Mouse (Mus musculus): ENCODE results near the gene Apof. TPM values are rescaled to one million over a fixed set of nuclear protein-coding genes. Genes with fewer than 3 reads are reported as not detected.

The Apof gene
- total and polyA plus RNA-seq, 3 experiments: 0.66 to 1.3 (median 0.99) TPM

GRCm38 (mm10) chr10:128262300-128262699 lies 6.2 kb upstream of the Apof start:
- H3K36me3 ChIP-seq (replicated peaks in 1 of 2; ENCODE audit: control insufficient read depth in 1 of 2, insufficient read depth in 1 of 2, low read length in 1 of 2): no peaks in the 10 kb centered on the region
- no peak for DNase-seq (ENCODE audit: extremely low read depth)
- in situ Hi-C loops (cut with MboI; ENCODE audit: low pct_ligation_motif_present, low pct_unique_long_range_greater_than_20kb, low sequenced_read_pairs): no loop called here
- H3K9ac ChIP-seq (ENCODE audit: insufficient read depth, low read depth): no peak overlapping the region
- peaks cover 23 to 66% of the 10 kb centered on the region in 2 experiments for H3K4me1 ChIP-seq (ENCODE audit: control insufficient read depth in 1 of 2, insufficient read depth in 2 of 2)
- no peaks in the 10 kb centered on the region for H3K27me3 ChIP-seq (replicated peaks)
- dilution Hi-C loops (cut with MboI; ENCODE audit: extremely low pct_ligation_motif_present, extremely low pct_unique_long_range_greater_than_20kb, low sequenced_read_pairs): no loop called here
- H3K9me3 ChIP-seq (replicated peaks; ENCODE audit: low read length): no peaks in the 10 kb centered on the region
- H3K4me2 ChIP-seq (ENCODE audit: insufficient read depth, low read depth, poor library complexity, severe bottlenecking): no peak overlapping the region
- H3K27ac ChIP-seq (ENCODE audit: insufficient read depth, low read depth): no peak overlapping the region
- no peak overlapping the region for H3K4me3 ChIP-seq (replicated peaks in 1 of 3; ENCODE audit: low read depth in 2 of 3, low read length in 2 of 3, poor library complexity in 1 of 3)
- H3K79me2 ChIP-seq (replicated peaks; ENCODE audit: control insufficient read depth, extremely low read depth, insufficient read depth, poor library complexity, severe bottlenecking): no peaks in the 10 kb centered on the region
- TF ChIP-seq ELF1 (IDR thresholded peaks at IDR 0.05; ENCODE audit: low read depth, low read length) (no peak), SIN3A (IDR thresholded peaks at IDR 0.05; ENCODE audit: low read length) (no peak), JUN (IDR thresholded peaks at IDR 0.05; ENCODE audit: insufficient read depth, low read depth, low read length) (no peak), GABPA (IDR thresholded peaks at IDR 0.05; ENCODE audit: insufficient replicate concordance, low read depth, low read length) (no peak), TCF12 (IDR thresholded peaks at IDR 0.05; ENCODE audit: low read depth, low read length) (no peak), IRF4 (IDR thresholded peaks at IDR 0.05; ENCODE audit: low read depth, low read length) (no peak), CHD1 (IDR thresholded peaks at IDR 0.05; ENCODE audit: low read depth, low read length) (no peak), JUND (conservative IDR thresholded peaks at IDR 0.05; ENCODE audit: low read depth, low read length) (no peak), MXI1 (IDR thresholded peaks at IDR 0.05; ENCODE audit: low read depth, low read length) (no peak), BHLHE40 (IDR thresholded peaks at IDR 0.05; ENCODE audit: low read depth, low read length) (no peak), NRF1 (IDR thresholded peaks at IDR 0.05; ENCODE audit: low read depth, low read length) (no peak), RCOR1 (conservative IDR thresholded peaks at IDR 0.05; ENCODE audit: low read depth, low read length) (no peak), ZNF384 (IDR thresholded peaks at IDR 0.05; ENCODE audit: low read depth, low read length) (no peak), MAZ (IDR thresholded peaks at IDR 0.05; ENCODE audit: low read depth, low read length) (no peak), ETS1 (conservative IDR thresholded peaks at IDR 0.05; ENCODE audit: low read depth, low read length) (no peak)

DNA sequence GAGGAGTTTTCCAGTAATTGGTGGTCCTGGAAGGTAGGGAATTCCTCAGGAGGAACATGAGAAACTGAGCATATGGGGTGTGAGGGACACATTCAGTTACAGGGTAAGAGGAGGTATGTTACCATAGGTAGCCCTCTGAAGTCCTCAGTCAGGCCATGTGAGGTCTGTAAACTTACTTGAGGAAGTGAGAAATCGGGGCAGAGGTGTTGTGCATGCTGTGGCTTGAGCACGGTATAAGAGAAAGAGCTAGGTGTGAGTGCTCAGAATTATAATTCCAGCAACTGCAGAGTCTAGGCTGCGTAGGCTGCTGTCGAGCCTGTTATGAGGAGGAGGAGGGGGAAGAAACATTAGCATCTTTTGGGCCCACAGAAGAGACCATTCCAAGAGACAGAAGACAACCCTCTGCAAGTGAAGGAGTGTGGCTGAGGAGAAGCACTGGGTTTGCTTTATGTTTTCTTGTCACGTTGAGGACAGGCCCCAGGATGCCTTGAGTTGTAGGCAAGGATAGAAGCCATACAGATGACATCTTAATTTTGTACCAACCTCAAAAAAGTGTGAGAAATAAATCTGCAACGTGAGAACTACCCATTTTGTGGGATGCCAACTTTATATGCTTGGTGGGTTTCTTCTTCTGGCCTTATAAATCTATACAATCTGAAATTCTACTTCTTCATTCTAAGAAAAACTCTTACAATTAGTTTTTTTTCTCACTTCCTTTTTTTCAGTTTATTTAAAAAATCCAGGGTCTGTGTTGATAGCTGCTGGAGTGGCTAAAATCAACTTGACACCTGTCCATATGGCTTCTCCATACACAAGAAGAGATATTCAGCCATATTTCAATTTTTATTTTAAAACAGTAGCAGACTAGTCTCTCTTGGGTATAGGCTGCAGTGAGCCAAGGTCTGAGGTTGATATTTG lies 4.8 kb upstream of the Apof start:
- Histone ChIP-seq H3K36me3 (replicated peaks in 1 of 2; ENCODE audit: control insufficient read depth in 1 of 2, insufficient read depth in 1 of 2, low read length in 1 of 2) (no peaks in the 10 kb centered on the region), H3K27ac (ENCODE audit: insufficient read depth, low read depth) (peak overlapping the region; percentile 86), H3K79me2 (replicated peaks; ENCODE audit: control insufficient read depth, extremely low read depth, insufficient read depth, poor library complexity, severe bottlenecking) (no peaks in the 10 kb centered on the region), H3K9ac (ENCODE audit: insufficient read depth, low read depth) (peak overlapping the region; percentile 40), H3K9me3 (replicated peaks; ENCODE audit: low read length) (no peaks in the 10 kb centered on the region), H3K4me1 (ENCODE audit: control insufficient read depth in 1 of 2, insufficient read depth in 2 of 2) (peaks cover 20 to 54% of the 10 kb centered on the region in 2 experiments), H3K27me3 (replicated peaks) (no peaks in the 10 kb centered on the region), H3K4me3 (replicated peaks in 1 of 3; ENCODE audit: low read depth in 2 of 3, low read length in 2 of 3, poor library complexity in 1 of 3) (no peak overlapping the region), H3K4me2 (ENCODE audit: insufficient read depth, low read depth, poor library complexity, severe bottlenecking) (peak overlapping the region; percentile 80)
- DNase-seq (ENCODE audit: extremely low read depth): peak; percentile 70
- dilution Hi-C loops (cut with MboI; ENCODE audit: extremely low pct_ligation_motif_present, extremely low pct_unique_long_range_greater_than_20kb, low sequenced_read_pairs) (no loop called here), in situ Hi-C loops (cut with MboI; ENCODE audit: low pct_ligation_motif_present, low pct_unique_long_range_greater_than_20kb, low sequenced_read_pairs) (no loop called here)
- TF ChIP-seq MEF2A (IDR thresholded peaks at IDR 0.05; ENCODE audit: borderline replicate concordance, low read depth, low read length): peak; percentile 11; the same call in 1 of the 2 replicates
- TF ChIP-seq BHLHE40 (IDR thresholded peaks at IDR 0.05; ENCODE audit: low read depth, low read length): peak; percentile 87
- peak; percentile 38; the same call in 1 of the 2 replicates for TF ChIP-seq CHD2 (IDR thresholded peaks at IDR 0.05; ENCODE audit: low read length)
- no peak for TF ChIP-seq MAFK (IDR thresholded peaks at IDR 0.05; ENCODE audit: insufficient replicate concordance, low read length)
- peak; percentile 81 for TF ChIP-seq MAX (IDR thresholded peaks at IDR 0.05; ENCODE audit: low read length)
- no peak; the same call in 1 of the 2 replicates for TF ChIP-seq HCFC1 (IDR thresholded peaks at IDR 0.05; ENCODE audit: low read depth, low read length)
- no peak for TF ChIP-seq SMC3 (IDR thresholded peaks at IDR 0.05; ENCODE audit: low read depth, low read length)
- 0 out of 2 replicates have a peak, but pooled peaks have one; percentile 8 for TF ChIP-seq JUND (conservative IDR thresholded peaks at IDR 0.05; ENCODE audit: low read depth, low read length)
- TF ChIP-seq POLR2A (IDR thresholded peaks at IDR 0.05; ENCODE audit: low read depth, low read length): peak; percentile 45
- TF ChIP-seq MAZ (IDR thresholded peaks at IDR 0.05; ENCODE audit: low read depth, low read length): 0 out of 2 replicates have a peak, but pooled peaks have one; percentile 42
- peak; percentile 66; the same call in 1 of the 2 replicates for TF ChIP-seq MXI1 (IDR thresholded peaks at IDR 0.05; ENCODE audit: low read depth, low read length)
- TF ChIP-seq PAX5 (IDR thresholded peaks at IDR 0.05; ENCODE audit: low read length): no peak
- no peak for TF ChIP-seq USF2 (conservative IDR thresholded peaks at IDR 0.05; ENCODE audit: low read depth, low read length)
- TF ChIP-seq ETS1 (conservative IDR thresholded peaks at IDR 0.05; ENCODE audit: low read depth, low read length): peak; percentile 55
- 0 out of 2 replicates have a peak, but pooled peaks have one; percentile 49 for TF ChIP-seq TCF12 (IDR thresholded peaks at IDR 0.05; ENCODE audit: low read depth, low read length)
- no peak for TF ChIP-seq ZMIZ1 (IDR thresholded peaks at IDR 0.05; ENCODE audit: low read depth, low read length)
- TF ChIP-seq ELF1 (IDR thresholded peaks at IDR 0.05; ENCODE audit: low read depth, low read length): no peak; the same call in 1 of the 2 replicates
- 0 out of 2 replicates have a peak, but pooled peaks have one; percentile 36 for TF ChIP-seq NRF1 (IDR thresholded peaks at IDR 0.05; ENCODE audit: low read depth, low read length)
- TF ChIP-seq GABPA (IDR thresholded peaks at IDR 0.05; ENCODE audit: insufficient replicate concordance, low read depth, low read length): no peak
- TF ChIP-seq SIN3A (IDR thresholded peaks at IDR 0.05; ENCODE audit: low read length): peak; percentile 66; the same call in 1 of the 2 replicates
- no peak for TF ChIP-seq RCOR1 (conservative IDR thresholded peaks at IDR 0.05; ENCODE audit: low read depth, low read length)
- no peak; the same call in 1 of the 2 replicates for TF ChIP-seq TBP (conservative IDR thresholded peaks at IDR 0.05; ENCODE audit: low read depth, low read length)
- TF ChIP-seq EP300 (IDR thresholded peaks at IDR 0.05; ENCODE audit: low read length): peak; percentile 86
